Mouse (Mus musculus): ENCODE measurements around the gene Daam1. TPM values are rescaled to one million over a fixed set of nuclear protein-coding genes. Genes with fewer than 3 reads are reported as not detected.

The Daam1 gene
- polyA plus RNA-seq, 1 experiment from 2014 or later = 11.2 TPM

- Histone ChIP-seq H3K4me1 (peaks cover 35% of the 10 kb centered on the region), H3K9me3 (replicated peaks) (no peaks in the 10 kb centered on the region), H3K4me2 (no peak overlapping the region), H3K4me3 (no peak overlapping the region), H3K27me3 (replicated peaks) (no peaks in the 10 kb centered on the region), H3K36me3 (peaks cover 49% of the 10 kb centered on the region), H3K9ac (no peak overlapping the region), H3K27ac (no peak overlapping the region)
- ATAC-seq = no peak
- 94% methylated on average over 4 of the region's 4 CpGs for WGBS (ENCODE audit: insufficient replicate concordance)
Measured at GRCm38 (mm10) chr12:71903218-71903617, 72.3 kb downstream of the Daam1 start.

GRCm38 (mm10) chr12:71904310-71904709 lies 73.4 kb downstream of the Daam1 start:
- Histone ChIP-seq H3K27me3 (replicated peaks) (no peaks in the 10 kb centered on the region), H3K9me3 (replicated peaks) (no peaks in the 10 kb centered on the region), H3K4me3 (no peak overlapping the region), H3K36me3 (peaks cover 38% of the 10 kb centered on the region), H3K27ac (no peak overlapping the region), H3K4me2 (peak overlapping the region; percentile 19), H3K4me1 (peaks cover 37% of the 10 kb centered on the region), H3K9ac (no peak overlapping the region)
- ATAC-seq = peak; percentile 78
- WGBS (ENCODE audit: insufficient replicate concordance) = 23% methylated on average over 4 of the region's 4 CpGs

DNA sequence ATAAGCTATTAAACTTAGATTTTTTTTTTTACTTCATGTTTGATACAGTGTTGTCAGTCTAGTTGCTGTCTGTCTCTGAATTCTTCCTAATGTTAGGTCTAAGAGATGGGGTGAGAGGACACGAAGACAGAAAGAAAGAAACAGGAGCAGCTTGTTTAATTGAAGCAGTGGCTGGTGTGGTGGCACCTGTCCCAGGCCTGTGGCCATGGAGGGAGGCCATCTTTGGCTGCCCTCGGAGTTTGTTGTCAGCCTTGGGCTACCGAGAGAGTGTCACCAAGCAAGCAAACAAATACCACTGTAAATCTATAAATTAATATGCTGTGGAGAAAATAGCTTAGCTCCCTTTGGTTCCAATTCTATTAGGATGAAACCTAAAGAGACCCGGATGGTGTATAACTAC lies 74.0 kb downstream of the Daam1 start:
- no peak for ATAC-seq
- peaks cover 37% of the 10 kb centered on the region for H3K4me1 ChIP-seq
- no peak overlapping the region for H3K9ac ChIP-seq
- no peaks in the 10 kb centered on the region for H3K27me3 ChIP-seq (replicated peaks)
- no peak overlapping the region for H3K4me3 ChIP-seq
- H3K4me2 ChIP-seq = no peak overlapping the region
- H3K36me3 ChIP-seq = peaks cover 34% of the 10 kb centered on the region
- no peaks in the 10 kb centered on the region for H3K9me3 ChIP-seq (replicated peaks)
- no peak overlapping the region for H3K27ac ChIP-seq
- 73% methylated on average over 4 of the region's 4 CpGs for WGBS (ENCODE audit: insufficient replicate concordance)

GRCm38 (mm10) chr12:71905640-71906320 lies 74.9 kb downstream of the Daam1 start:
- peaks cover 27% of the 10 kb centered on the region for H3K36me3 ChIP-seq
- H3K4me2 ChIP-seq = no peak overlapping the region
- no peaks in the 10 kb centered on the region for H3K27me3 ChIP-seq (replicated peaks)
- WGBS (ENCODE audit: insufficient replicate concordance) = 85% methylated on average over 13 of the region's 13 CpGs
- H3K9ac ChIP-seq = no peak overlapping the region
- no peaks in the 10 kb centered on the region for H3K9me3 ChIP-seq (replicated peaks)
- H3K4me1 ChIP-seq = peaks cover 37% of the 10 kb centered on the region
- no peak overlapping the region for H3K27ac ChIP-seq
- H3K4me3 ChIP-seq = no peak overlapping the region
- no peak for ATAC-seq

DNA sequence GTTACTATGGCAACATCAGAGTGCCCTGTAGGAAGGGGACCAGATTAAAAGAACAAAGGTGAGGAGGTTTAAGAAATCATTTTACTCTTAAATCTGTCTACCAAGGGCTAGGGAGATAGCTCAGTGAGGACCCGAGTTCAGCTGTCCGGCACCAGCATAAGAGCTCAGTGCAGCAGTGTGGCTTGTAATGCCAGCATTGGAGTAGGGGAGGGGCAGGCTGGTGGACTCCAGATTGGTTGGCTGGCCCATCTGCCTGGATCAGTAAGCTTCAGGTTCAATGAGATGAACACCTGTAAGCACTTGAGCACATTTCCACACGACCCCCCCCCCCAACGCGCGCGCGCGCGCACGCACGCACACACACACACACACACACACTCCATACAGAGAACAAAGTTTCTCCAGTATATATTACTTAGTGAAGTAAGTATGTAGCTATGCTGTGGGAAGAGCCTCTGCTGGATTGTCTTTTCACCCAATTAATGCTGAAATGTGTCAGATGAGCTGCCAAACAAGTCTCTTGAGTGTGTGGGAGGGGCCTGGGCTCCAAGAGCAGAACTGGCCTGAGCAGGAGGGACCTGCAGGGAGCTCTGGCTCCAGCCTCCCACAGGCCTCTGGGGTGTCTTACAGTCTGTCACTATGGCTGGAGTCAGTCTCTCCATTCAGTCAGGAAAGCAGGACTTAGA lies 75.8 kb downstream of the Daam1 start:
- 94% methylated on average over 12 of the region's 12 CpGs for WGBS (ENCODE audit: insufficient replicate concordance)

GRCm38 (mm10) chr12:71908984-71909383 lies 78.1 kb downstream of the Daam1 start:
- no peaks in the 10 kb centered on the region for H3K27me3 ChIP-seq (replicated peaks)
- H3K4me1 ChIP-seq = peaks cover 40% of the 10 kb centered on the region
- WGBS (ENCODE audit: insufficient replicate concordance) = 73% methylated on average over 5 of the region's 5 CpGs
- H3K9me3 ChIP-seq (replicated peaks) = no peaks in the 10 kb centered on the region
- no peak for ATAC-seq
- no peak overlapping the region for H3K4me3 ChIP-seq
- H3K9ac ChIP-seq = no peak overlapping the region
- H3K4me2 ChIP-seq = no peak overlapping the region
- H3K36me3 ChIP-seq = peaks cover 4% of the 10 kb centered on the region; the same call in 1 of the 2 replicates
- no peak overlapping the region for H3K27ac ChIP-seq

More for the DNA sequence above, 75.8 kb downstream of the Daam1 start:
- no peak for ATAC-seq
- Histone ChIP-seq H3K27me3 (replicated peaks) (no peaks in the 10 kb centered on the region), H3K4me3 (no peak overlapping the region), H3K27ac (no peak overlapping the region), H3K4me2 (no peak overlapping the region), H3K9ac (no peak overlapping the region), H3K36me3 (peaks cover 21% of the 10 kb centered on the region), H3K9me3 (replicated peaks) (no peaks in the 10 kb centered on the region), H3K4me1 (peaks cover 37% of the 10 kb centered on the region)

DNA sequence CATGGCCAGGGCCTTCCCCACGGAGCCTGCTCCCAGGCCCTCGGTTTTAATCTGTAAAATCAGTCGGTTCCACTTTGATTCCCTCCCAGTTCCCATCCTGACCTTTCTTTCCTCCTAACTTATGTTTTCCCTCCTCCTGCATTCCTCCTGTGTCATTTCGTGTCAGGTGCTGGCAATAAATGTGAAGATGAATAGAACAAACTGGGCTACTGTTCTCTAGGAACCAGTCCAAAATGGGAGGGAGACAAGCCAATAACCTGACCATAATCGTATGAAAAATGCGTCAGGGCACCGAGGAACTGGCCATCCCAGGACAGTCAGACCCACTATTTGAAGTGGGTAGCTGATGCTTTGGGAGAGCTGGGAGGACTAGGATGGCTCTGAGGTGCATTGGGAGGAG lies 79.4 kb downstream of the Daam1 start:
- no peaks in the 10 kb centered on the region for H3K27me3 ChIP-seq (replicated peaks)
- no peak overlapping the region for H3K27ac ChIP-seq
- H3K4me1 ChIP-seq = peaks cover 29% of the 10 kb centered on the region
- whole genome bisulfite sequencing (ENCODE audit: insufficient replicate concordance) = 70% methylated on average over 7 of the region's 7 CpGs
- H3K4me3 ChIP-seq = no peak overlapping the region
- ATAC-seq = no peak
- H3K9me3 ChIP-seq (replicated peaks) = no peaks in the 10 kb centered on the region
- H3K36me3 ChIP-seq = peaks cover 5% of the 10 kb centered on the region
- no peak overlapping the region for H3K4me2 ChIP-seq
- H3K9ac ChIP-seq = no peak overlapping the region

DNA sequence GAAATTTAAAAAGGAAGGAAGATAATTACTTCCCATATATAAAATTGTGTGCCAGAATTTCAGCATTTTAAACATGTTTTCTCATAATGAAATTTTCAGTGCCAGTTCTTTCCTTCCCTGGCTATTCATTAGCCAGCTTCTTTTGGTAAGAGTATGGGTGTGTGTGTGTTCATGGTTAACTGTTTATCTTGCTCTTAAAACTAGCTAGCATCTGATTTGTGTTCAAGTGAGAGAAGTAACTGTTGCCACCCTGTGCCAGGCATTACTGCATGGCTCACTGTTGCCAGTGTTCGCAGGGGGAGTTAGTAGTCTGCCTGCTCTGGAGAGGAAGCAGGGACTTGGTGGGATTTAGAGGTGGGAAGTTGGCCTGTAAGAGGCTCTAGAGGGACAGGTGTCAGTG lies 81.4 kb downstream of the Daam1 start:
- Histone ChIP-seq H3K9ac (no peak overlapping the region), H3K36me3 (peaks cover 25% of the 10 kb centered on the region), H3K4me1 (peaks cover 13% of the 10 kb centered on the region), H3K4me2 (no peak overlapping the region), H3K27ac (0 out of 2 replicates have a peak overlapping the region, but pooled peaks have one; percentile 25), H3K27me3 (replicated peaks) (no peaks in the 10 kb centered on the region), H3K4me3 (no peak overlapping the region), H3K9me3 (replicated peaks) (no peaks in the 10 kb centered on the region)
- ATAC-seq = no peak
- WGBS (ENCODE audit: insufficient replicate concordance) = 78% methylated on average over 1 of the region's 1 CpGs

- Histone ChIP-seq H3K4me2 (no peak overlapping the region), H3K36me3 (peaks cover 40% of the 10 kb centered on the region), H3K9me3 (replicated peaks) (no peaks in the 10 kb centered on the region), H3K27ac (no peak overlapping the region), H3K27me3 (replicated peaks) (no peaks in the 10 kb centered on the region), H3K9ac (no peak overlapping the region), H3K4me3 (no peak overlapping the region), H3K4me1 (no peaks in the 10 kb centered on the region; the same call in 1 of the 2 replicates)
- WGBS (ENCODE audit: insufficient replicate concordance) = 75% methylated on average over 4 of the region's 4 CpGs
- no peak for ATAC-seq
Measured at GRCm38 (mm10) chr12:71919156-71919555, 88.3 kb downstream of the Daam1 start.

DNA sequence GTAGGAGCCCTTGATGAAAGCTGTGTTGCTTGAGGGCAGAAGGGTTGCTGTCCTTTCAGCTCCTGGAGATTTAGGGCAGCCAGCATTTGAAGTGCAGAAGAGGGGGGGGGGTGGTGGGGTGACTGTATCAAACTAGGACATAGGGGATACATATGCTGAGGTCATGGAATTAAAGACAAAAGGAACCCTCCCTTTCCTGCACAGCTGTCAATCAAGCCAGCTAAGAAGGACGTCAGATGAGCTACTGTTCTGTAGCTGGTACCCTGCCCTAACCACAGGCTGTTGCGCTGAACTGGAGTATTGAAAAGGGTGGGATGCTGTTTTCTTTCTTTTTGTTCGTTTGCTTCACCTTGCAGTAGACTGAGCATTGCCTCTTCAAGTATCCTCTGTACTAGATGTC lies 89.1 kb downstream of the Daam1 start:
- WGBS (ENCODE audit: insufficient replicate concordance) = 60% methylated on average over 3 of the region's 3 CpGs
- H3K27me3 ChIP-seq (replicated peaks) = no peaks in the 10 kb centered on the region
- H3K4me1 ChIP-seq = no peaks in the 10 kb centered on the region; the same call in 1 of the 2 replicates
- H3K9ac ChIP-seq = no peak overlapping the region
- no peak overlapping the region for H3K4me3 ChIP-seq
- no peak for ATAC-seq
- H3K4me2 ChIP-seq = no peak overlapping the region
- no peaks in the 10 kb centered on the region for H3K9me3 ChIP-seq (replicated peaks)
- H3K27ac ChIP-seq = no peak overlapping the region
- H3K36me3 ChIP-seq = peaks cover 45% of the 10 kb centered on the region

DNA sequence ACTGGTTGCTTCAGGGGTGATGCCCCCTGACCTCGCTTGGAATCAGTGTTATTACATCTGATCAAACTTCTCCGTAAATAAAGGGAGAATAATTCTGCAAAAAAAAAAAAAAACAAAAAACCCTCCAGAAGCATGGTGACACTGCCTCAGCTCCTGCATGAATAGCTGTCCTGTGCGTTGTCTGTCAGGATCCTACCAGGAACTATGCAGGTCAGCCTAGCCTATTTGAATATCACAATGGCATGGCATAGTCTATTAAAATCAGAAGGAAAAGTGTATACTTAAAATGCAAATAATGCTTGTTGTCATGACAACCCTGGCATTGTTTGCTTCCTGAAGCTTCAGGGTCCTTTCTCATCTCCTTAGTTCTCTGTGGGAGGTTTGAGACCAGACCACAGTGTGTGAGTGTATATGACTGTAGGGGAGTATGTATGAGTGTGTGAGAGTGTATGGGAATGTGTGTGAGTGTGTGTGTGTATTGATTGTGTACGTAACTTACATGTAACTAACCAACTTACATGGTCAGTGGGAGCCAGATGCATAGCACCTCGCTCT lies 92.0 kb downstream of the Daam1 start:
- Histone ChIP-seq H3K9me3 (replicated peaks) (no peaks in the 10 kb centered on the region), H3K9ac (no peak overlapping the region), H3K36me3 (peaks cover 20% of the 10 kb centered on the region), H3K4me1 (peaks cover 18% of the 10 kb centered on the region; the same call in 1 of the 2 replicates), H3K27ac (no peak overlapping the region), H3K27me3 (replicated peaks) (no peaks in the 10 kb centered on the region), H3K4me3 (no peak overlapping the region), H3K4me2 (no peak overlapping the region)
- WGBS (ENCODE audit: insufficient replicate concordance) = 82% methylated on average over 5 of the region's 5 CpGs
- no peak for ATAC-seq

- Histone ChIP-seq H3K4me3 (no peak overlapping the region), H3K27me3 (replicated peaks) (no peaks in the 10 kb centered on the region), H3K4me2 (no peak overlapping the region), H3K27ac (no peak overlapping the region), H3K36me3 (peaks cover 10% of the 10 kb centered on the region; the same call in 1 of the 2 replicates), H3K9ac (no peak overlapping the region), H3K9me3 (replicated peaks) (no peaks in the 10 kb centered on the region), H3K4me1 (peaks cover 36% of the 10 kb centered on the region)
- no peak for ATAC-seq
- 80% methylated on average over 9 of the region's 9 CpGs for WGBS (ENCODE audit: insufficient replicate concordance)
Measured at GRCm38 (mm10) chr12:71924978-71925529, 94.2 kb downstream of the Daam1 start.
